Mouse (Mus musculus) forebrain, embryonic 15.5 days (tissue): ENCODE measurements around the gene Uap1l1. TPM values are rescaled to one million over a fixed set of nuclear protein-coding genes. Genes with fewer than 3 reads are reported as not detected.

ENCODE experiments used
- ATAC-seq: fragments of 200-750 bp; cut with Nextera tagmentation; replicated peaks from 2 replicates; pipeline ENCODE4 v1.8.0; 2017; ENCODE audit warnings: mild to moderate bottlenecking, moderate TSS enrichment, moderate library complexity
- H3K27ac ChIP-seq: fragments of 300-500 bp; sonication (generic); replicated peaks from 2 replicates; pipeline ENCODE4 v1.5.1; 2015; ENCODE audit warnings: mild to moderate bottlenecking, inconsistent platforms
- H3K27me3 ChIP-seq: fragments of 300-500 bp; sonication (generic); 2 replicates; pipeline ENCODE4 v1.6.1; 2015; ENCODE audit warnings: inconsistent platforms
- H3K36me3 ChIP-seq: fragments of 300-500 bp; sonication (generic); 2 replicates; pipeline ENCODE4 v1.6.1; 2015; ENCODE audit warnings: mild to moderate bottlenecking, inconsistent platforms
- H3K4me1 ChIP-seq: fragments of 300-500 bp; sonication (generic); 2 replicates; pipeline ENCODE4 v1.6.1; 2015; ENCODE audit warnings: inconsistent platforms
- H3K4me2 ChIP-seq: fragments of 300-500 bp; sonication (generic); replicated peaks from 2 replicates; pipeline ENCODE4 v1.6.1; 2015; ENCODE audit warnings: mild to moderate bottlenecking, inconsistent platforms
- H3K4me3 ChIP-seq: fragments of 300-500 bp; sonication (generic); 2 replicates; pipeline ENCODE4 v1.5.1; 2015; ENCODE audit warnings: mild to moderate bottlenecking, inconsistent platforms
- H3K9ac ChIP-seq: fragments of 300-500 bp; sonication (generic); replicated peaks from 2 replicates; pipeline ENCODE4 v1.6.1; 2015; ENCODE audit warnings: mild to moderate bottlenecking, inconsistent platforms
- H3K9me3 ChIP-seq: fragments of 300-500 bp; sonication (generic); 2 replicates; pipeline ENCODE4 v1.6.1; 2016; ENCODE audit warnings: inconsistent platforms
- WGBS: fragments of 180-500 bp; shearing (Covaris S2); methylation state at CpG from one replicate; pipeline ENCODE4 v1.1.7; 2015; ENCODE audit warnings: mixed read lengths; 5-methylcytosine and 5-hydroxymethylcytosine counted together
- polyA plus RNA-seq: library from polyadenylated mRNA; unstranded; fragments of >200 nt; fragmentation: Nextera tagmentation; extraction: Ambion mirVana; gene quantifications from 2 replicates; pipeline ENCODE4 v1.2.1, GENCODE M21; 2015

The Uap1l1 gene
- polyA plus RNA-seq, 1 experiment from 2014 or later: 4.1 TPM

DNA sequence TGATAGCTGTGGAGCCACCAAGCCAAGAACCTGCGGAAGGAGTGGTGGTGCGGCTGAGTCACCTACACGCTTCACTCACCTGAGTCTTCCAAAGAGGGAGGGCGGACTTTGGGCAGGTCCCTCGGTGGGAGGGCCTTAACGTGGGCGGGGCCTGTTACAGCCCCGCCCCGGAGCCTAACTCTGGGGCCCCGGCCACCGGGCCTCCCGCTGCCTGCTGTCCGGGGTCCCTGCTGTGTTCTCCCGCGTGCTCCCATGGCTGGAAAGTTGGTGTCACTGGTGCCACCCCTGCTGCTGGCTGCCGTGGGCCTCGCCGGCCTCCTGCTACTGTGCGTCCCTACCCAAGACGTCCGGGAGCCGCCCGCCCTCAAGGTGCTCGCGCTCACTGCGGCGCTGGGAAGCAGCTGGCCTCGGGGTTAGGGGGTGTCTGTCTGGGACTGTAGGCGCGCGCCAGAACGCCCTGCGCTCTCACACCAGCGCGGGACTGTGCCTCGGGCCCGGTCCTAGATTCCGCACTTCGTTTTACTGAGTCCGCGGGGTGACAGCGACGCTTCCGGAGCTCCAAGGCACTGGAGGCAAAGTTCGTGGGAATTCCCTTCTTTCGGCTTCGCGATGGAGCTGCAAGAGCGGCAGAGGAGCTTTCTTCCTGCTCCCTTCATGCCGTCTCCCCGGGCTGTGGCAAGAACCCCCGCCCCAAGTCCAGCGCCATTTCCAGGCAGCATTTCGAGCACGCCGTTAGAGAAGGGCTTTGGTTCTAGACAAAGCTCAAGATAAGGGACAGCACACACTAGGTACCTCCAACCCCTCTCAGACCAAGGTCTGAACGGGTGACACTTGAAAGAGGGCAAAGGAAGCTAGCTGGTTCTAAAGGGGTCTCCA, 30.5 kb upstream of the Uap1l1 start, which contains the start of gene Entpd2:
TSS of gene Entpd2 (plus strand) at position 154 of the 876 bp plus-strand sequence.
- peak within 1 kb of the TSS; percentile 26 for H3K9ac ChIP-seq
- no peak for ATAC-seq
- WGBS: 2% methylated on average over 57 of the region's 57 CpGs
- no peaks in the 10 kb centered on the region for H3K9me3 ChIP-seq
- H3K36me3 ChIP-seq: no peaks in the 10 kb centered on the region
- peak within 1 kb of the TSS; percentile 53 for H3K4me2 ChIP-seq
- H3K4me3 ChIP-seq: peak within 1 kb of the TSS; percentile 36
- 0 out of 2 replicates have a peak within 1 kb of the TSS, but pooled peaks have one; percentile 40 for H3K27ac ChIP-seq
- H3K27me3 ChIP-seq: peaks cover 52% of the 10 kb centered on the region
- H3K4me1 ChIP-seq: peaks cover 27% of the 10 kb centered on the region

DNA sequence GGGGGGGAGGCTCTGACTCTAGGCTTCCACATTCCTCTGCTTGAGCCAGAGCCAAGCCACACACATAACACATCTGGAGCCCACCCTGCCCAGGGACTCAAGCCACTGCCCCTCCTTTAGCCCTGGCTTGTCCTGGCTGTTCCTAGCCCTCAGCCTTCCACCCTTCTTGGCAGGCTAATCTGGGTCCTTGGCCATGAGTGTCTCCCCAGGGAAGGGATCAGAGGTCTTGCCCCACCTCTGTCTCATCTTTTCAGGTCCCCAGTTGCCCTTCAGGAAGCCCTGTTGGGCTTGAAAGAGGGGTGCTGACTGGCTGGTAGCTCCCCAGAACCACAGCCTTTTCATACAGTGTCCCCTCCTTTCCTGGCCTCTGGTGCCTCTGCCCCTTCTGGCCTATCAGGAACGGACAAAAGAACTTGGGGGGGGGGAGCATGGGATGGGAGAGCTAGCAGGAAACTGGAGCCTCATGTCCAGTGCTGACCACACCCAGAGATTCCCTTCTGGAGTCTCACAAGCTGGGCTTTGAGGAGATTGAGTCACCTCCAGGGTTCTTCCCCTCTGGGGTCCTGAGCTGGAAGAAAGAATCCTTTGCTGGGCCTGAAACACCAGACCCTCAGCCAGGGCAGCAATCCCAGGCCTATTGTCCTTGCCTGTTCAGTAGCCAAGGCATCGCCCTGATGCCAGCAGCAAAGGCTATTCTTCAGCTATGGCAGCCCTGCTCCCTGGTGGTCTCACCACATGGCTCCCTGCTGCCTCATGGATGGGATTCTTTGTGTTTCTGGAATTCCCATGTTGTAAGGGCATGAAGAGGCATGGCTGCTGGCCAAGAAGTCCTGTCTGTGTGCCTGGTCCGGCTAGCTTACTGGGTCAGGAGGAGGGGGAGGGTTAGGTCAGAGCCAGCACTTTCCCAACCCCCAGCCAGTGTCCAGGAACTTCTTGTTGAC, 29.1 kb upstream of the Uap1l1 start:
- no peak overlapping the region for H3K4me2 ChIP-seq
- no peak overlapping the region for H3K4me3 ChIP-seq
- peaks cover 45% of the 10 kb centered on the region for H3K27me3 ChIP-seq
- 19% methylated on average over 3 of the region's 3 CpGs for WGBS
- no peak overlapping the region for H3K9ac ChIP-seq
- peaks cover 21% of the 10 kb centered on the region for H3K4me1 ChIP-seq
- no peaks in the 10 kb centered on the region for H3K9me3 ChIP-seq
- H3K27ac ChIP-seq: peak overlapping the region; percentile 40; the same call in 1 of the 2 replicates
- peak; percentile 87 for ATAC-seq
- no peaks in the 10 kb centered on the region for H3K36me3 ChIP-seq

DNA sequence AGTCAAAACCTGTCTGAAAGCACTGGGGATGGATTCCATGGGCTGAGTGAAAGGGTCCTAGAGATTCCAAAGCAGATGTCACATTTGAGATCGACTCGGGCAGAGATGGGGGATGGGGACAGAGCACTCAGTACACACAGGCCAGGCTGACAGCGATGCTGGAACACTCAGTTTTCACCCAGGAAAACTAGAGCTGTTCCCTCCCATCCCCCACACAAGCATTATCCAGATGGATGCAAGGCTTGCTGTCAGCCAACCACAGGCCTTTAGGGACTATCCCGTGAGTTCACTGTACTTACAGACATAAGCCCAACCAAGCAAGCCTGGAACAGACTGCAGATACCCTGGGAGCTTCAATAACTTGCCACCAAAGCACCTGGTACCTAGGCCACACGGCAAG, 25.8 kb upstream of the Uap1l1 start:
- no peak overlapping the region for H3K27ac ChIP-seq
- no peaks in the 10 kb centered on the region for H3K9me3 ChIP-seq
- H3K27me3 ChIP-seq: peaks cover 13% of the 10 kb centered on the region
- 75% methylated on average over 5 of the region's 5 CpGs for WGBS
- H3K9ac ChIP-seq: no peak overlapping the region
- peaks cover 18% of the 10 kb centered on the region for H3K4me1 ChIP-seq
- no peak overlapping the region for H3K4me3 ChIP-seq
- ATAC-seq: no peak
- no peaks in the 10 kb centered on the region for H3K36me3 ChIP-seq
- no peak overlapping the region for H3K4me2 ChIP-seq

DNA sequence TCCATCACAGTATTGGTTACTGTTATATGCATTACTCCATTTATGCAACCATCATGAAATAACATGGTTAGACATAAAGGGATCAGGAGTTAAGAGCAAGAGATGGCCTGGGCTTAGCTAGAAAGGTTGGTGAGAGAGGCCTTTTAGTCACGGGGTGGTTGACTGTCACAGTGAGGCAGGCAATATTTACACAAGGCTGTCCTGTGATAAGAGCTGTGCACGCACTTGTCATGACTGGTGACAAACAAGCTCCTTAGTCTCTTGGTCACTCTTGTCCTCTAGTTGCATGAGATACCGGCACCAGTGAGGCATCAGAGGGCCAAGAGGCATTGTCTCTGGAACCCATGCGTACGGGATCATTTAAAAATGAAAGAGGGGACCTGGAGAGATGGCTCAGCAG, 19.0 kb upstream of the Uap1l1 start:
- no peak for ATAC-seq
- WGBS: 88% methylated on average over 5 of the region's 5 CpGs
- no peak overlapping the region for H3K9ac ChIP-seq

DNA sequence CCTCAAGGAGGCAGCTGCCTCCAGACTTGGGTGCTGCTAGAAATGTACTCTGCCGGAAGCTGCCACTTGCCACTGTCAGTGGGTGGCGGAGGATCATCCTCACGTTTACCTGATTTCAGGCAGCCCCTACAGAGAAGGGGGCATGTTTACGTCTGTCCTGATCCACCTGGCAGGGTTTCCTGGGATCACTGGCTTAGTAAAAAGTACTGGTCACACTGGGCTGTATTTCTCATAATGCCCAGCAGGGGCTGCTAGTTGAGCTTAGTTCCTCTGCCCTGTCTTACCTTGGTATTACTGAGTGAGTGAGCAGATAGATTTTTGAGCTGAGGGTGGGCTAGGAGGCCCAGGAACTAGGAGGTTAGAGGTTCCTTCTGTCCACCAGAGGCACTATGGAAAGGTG, 11.1 kb upstream of the Uap1l1 start:
- Histone ChIP-seq H3K4me3 (no peak overlapping the region), H3K4me1 (peaks cover 25% of the 10 kb centered on the region), H3K4me2 (no peak overlapping the region), H3K27ac (no peak overlapping the region), H3K9me3 (no peaks in the 10 kb centered on the region), H3K36me3 (0 out of 2 replicates have a peak, but pooled peaks cover 3% of the 10 kb centered on the region), H3K9ac (no peak overlapping the region), H3K27me3 (no peaks in the 10 kb centered on the region)
- WGBS: 62% methylated on average over 4 of the region's 4 CpGs
- no peak for ATAC-seq

More for the DNA sequence above, 19.0 kb upstream of the Uap1l1 start:
- Histone ChIP-seq H3K4me3 (no peak overlapping the region), H3K4me1 (no peaks in the 10 kb centered on the region), H3K27me3 (no peaks in the 10 kb centered on the region), H3K36me3 (no peaks in the 10 kb centered on the region), H3K4me2 (no peak overlapping the region), H3K9me3 (no peaks in the 10 kb centered on the region), H3K27ac (no peak overlapping the region)

DNA sequence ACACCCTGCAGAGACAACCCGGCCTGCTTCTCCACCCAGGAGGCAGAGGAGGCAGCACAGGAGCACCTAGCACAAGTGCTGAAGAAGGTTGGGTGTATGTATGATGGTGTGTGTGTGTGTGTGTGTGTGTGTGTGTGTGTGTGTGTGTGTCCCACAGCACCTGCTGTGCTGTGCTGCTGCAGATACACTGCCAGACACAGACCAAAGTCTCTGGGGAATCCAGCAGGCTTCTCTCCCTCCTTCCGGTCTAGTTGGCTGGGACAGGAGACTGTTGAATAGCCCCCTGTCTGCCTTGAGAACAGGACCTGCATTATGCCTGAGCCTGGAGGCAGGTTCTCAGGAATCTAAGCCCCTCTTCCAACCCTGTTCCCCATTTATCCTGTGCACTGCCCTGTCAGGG, 7.9 kb upstream of the Uap1l1 start:
- H3K4me2 ChIP-seq: peak overlapping the region; percentile 88
- H3K9ac ChIP-seq: peak overlapping the region; percentile 71
- no peaks in the 10 kb centered on the region for H3K9me3 ChIP-seq
- 0 out of 2 replicates have a peak, but pooled peaks cover 3% of the 10 kb centered on the region for H3K36me3 ChIP-seq
- peaks cover 28% of the 10 kb centered on the region for H3K4me1 ChIP-seq
- no peaks in the 10 kb centered on the region for H3K27me3 ChIP-seq
- peak overlapping the region; percentile 78 for H3K4me3 ChIP-seq
- ATAC-seq: no peak
- no peak overlapping the region for H3K27ac ChIP-seq
- whole genome bisulfite sequencing: 4% methylated on average over 2 of the region's 2 CpGs

DNA sequence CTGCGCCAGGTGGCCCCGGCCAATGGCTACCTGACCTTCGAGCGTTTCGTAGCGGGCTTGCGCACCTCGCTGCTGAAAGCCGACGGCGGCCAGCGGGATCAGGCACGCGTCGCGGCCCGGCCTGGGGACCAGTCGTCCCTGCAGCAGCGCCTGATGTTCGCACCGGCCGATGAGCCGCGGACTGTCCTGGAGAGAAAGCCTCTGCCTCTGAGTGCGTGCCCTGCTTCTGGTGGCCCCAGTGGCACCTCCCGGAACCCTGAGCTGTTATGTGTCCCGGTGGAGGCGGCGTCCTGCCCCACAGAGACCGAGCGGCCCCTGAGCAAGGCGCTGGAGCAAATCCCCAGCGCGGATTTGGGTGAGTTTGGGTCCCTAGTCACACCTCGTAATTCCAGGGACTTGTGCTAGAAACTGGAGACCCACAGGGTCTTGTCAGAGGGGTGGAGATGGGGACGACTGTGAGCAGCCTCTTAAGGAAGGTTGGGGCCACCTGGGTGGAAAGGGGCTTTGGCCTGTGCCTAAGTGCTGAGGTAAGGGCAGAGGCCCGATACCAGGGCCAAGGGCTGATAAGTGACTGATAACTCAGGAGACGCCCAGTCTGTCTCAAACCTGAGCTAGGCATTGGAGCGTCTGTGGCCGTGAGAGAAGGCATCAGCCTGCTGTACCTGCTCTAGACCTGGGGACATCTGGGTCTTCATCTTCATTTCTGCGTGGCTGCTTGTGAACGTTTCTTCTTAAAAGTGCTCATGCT, 7.3 kb upstream of the Uap1l1 start:
- H3K9ac ChIP-seq: peak overlapping the region; percentile 71
- H3K4me1 ChIP-seq: peaks cover 28% of the 10 kb centered on the region
- under 1% methylated on average over 42 of the region's 42 CpGs for WGBS
- H3K27me3 ChIP-seq: 0 out of 2 replicates have a peak, but pooled peaks cover 3% of the 10 kb centered on the region
- H3K36me3 ChIP-seq: no peaks in the 10 kb centered on the region
- H3K4me2 ChIP-seq: peak overlapping the region; percentile 88
- H3K9me3 ChIP-seq: no peaks in the 10 kb centered on the region
- peak overlapping the region; percentile 78 for H3K4me3 ChIP-seq
- no peak overlapping the region for H3K27ac ChIP-seq
- ATAC-seq: peak; percentile 15; the same call in 1 of the 2 replicates

DNA sequence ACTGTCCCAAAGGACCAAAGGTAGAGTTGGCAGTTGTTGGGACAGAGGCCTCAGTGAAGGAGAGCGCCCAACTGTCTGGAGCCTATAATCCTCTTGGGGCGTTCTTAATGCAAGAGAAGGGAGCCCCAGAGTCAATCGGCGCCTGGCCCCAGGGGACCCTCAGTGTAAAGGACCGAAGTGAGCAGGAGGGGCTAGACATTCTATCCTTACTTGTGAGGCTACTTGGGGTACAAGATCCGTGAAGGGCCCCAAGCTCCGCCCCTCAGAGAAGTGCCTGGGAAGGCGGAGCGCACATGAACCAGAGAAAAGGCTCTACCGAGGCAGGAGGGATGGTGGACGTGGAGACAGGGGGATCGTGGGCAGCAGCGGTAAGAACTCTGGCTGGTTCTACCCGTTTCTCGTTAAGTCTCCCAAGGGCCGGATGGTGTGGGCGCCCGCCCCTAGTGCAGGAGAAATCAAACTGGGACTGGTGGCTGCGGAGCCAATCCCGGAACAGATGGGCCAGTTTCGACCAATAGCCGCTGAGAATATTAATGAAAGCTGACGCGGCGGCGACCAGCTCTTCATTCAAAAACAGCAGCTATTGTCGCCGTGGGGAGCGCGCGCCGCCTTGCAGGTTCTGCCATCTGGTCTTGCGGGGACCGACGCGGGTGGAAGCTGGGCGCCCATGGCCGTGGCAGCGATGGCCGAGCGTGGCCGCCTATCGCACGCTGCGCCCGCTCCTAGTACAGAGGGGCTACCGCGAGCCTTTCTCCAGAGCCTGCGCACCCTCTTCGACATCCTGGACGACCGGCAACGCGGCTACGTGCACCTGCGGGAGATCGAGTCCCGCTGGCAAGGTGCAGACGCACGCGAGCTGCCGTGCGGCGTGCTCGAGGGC, 6.5 kb upstream of the Uap1l1 start, which contains the start of gene Sapcd2:
TSS of gene Sapcd2 (plus strand) at position 558 of the 880 bp plus-strand sequence.
- Histone ChIP-seq H3K9me3 (no peaks in the 10 kb centered on the region), H3K4me1 (peaks cover 28% of the 10 kb centered on the region), H3K27ac (peak within 1 kb of the TSS; percentile 83), H3K4me3 (peak within 1 kb of the TSS; percentile 78), H3K4me2 (peak within 1 kb of the TSS; percentile 88), H3K27me3 (0 out of 2 replicates have a peak, but pooled peaks cover 3% of the 10 kb centered on the region), H3K36me3 (no peaks in the 10 kb centered on the region), H3K9ac (peak within 1 kb of the TSS; percentile 71)
- peak; percentile 95 for ATAC-seq
- under 1% methylated on average over 65 of the region's 65 CpGs for WGBS

DNA sequence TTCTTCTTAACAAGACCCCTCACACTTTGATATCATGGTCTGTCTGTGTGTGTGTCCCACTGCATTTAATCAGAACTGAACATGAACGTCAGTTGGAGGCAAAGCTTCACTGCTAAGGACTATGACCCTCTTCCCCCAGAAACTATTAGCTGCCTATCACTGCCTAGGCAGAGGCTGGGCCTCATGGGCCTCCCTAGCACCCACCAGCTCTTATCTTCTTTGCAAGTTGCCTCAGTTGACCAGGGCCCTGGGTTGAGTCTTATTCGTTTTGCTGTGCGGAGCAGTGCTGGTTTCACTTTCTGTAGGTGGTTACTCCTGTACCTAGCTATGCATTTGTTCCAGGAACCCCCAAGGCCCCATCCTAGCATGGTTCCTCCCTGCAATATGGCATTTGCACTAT, 4.5 kb upstream of the Uap1l1 start:
- H3K27me3 ChIP-seq: peaks cover 15% of the 10 kb centered on the region
- H3K9ac ChIP-seq: no peak overlapping the region
- WGBS: 84% methylated on average over 3 of the region's 3 CpGs
- H3K4me1 ChIP-seq: peaks cover 34% of the 10 kb centered on the region
- H3K36me3 ChIP-seq: no peaks in the 10 kb centered on the region
- no peak overlapping the region for H3K4me3 ChIP-seq
- H3K4me2 ChIP-seq: no peak overlapping the region
- no peak overlapping the region for H3K27ac ChIP-seq
- no peaks in the 10 kb centered on the region for H3K9me3 ChIP-seq
- no peak for ATAC-seq

DNA sequence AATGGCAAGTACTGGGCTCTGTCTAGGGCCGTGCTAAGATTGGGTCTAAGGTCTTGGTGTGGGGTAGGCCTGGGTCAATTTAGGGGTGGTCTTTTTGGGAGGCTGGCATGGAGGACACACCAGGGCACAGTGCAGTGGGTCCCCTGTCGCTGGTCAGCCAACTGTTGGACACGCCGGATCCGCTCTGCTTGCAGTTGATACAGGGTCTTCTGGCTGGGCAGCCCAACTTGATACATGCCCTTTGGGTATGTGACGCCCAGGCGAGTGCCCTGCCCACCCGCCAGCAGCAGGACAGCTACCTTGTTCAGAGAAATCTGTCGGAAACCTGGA, 756 bp downstream of the Uap1l1 start:
- no peaks in the 10 kb centered on the region for H3K9me3 ChIP-seq
- peaks cover 10% of the 10 kb centered on the region for H3K4me1 ChIP-seq
- peak overlapping the region; percentile 45 for H3K4me3 ChIP-seq
- H3K36me3 ChIP-seq: no peaks in the 10 kb centered on the region
- peaks cover 33% of the 10 kb centered on the region for H3K27me3 ChIP-seq
- ATAC-seq: no peak
- 34% methylated on average over 9 of the region's 9 CpGs for WGBS
- peak overlapping the region; percentile 52; the same call in 1 of the 2 replicates for H3K9ac ChIP-seq
- peak overlapping the region; percentile 81 for H3K4me2 ChIP-seq
- no peak overlapping the region for H3K27ac ChIP-seq
